Mouse (Mus musculus): ENCODE measurements around the gene Rasa3. TPM values are rescaled to one million over a fixed set of nuclear protein-coding genes. Genes with fewer than 3 reads are reported as not detected.

Rasa3 gene
- polyA plus RNA-seq, 1 experiment from 2014 or later = 45.6 TPM

- H3K27me3 ChIP-seq = peaks cover 8% of the 10 kb centered on the region; the same call in 1 of the 2 replicates
- no peaks in the 10 kb centered on the region for H3K36me3 ChIP-seq
- 36% methylated on average over 8 of the region's 8 CpGs for WGBS
- H3K4me1 ChIP-seq = peaks cover 37% of the 10 kb centered on the region
- ATAC-seq (ENCODE audit: borderline replicate concordance, extremely low read depth, low FRiP score, low TSS enrichment) = no peak
- no peak overlapping the region for H3K9ac ChIP-seq
- H3K4me2 ChIP-seq = peak overlapping the region; percentile 92
- H3K27ac ChIP-seq = no peak overlapping the region
- H3K9me3 ChIP-seq = no peaks in the 10 kb centered on the region
- H3K4me3 ChIP-seq = peak overlapping the region; percentile 73
Observed at GRCm38 (mm10) chr8:13678182-13678581, 779 bp upstream of the Rasa3 start.

DNA sequence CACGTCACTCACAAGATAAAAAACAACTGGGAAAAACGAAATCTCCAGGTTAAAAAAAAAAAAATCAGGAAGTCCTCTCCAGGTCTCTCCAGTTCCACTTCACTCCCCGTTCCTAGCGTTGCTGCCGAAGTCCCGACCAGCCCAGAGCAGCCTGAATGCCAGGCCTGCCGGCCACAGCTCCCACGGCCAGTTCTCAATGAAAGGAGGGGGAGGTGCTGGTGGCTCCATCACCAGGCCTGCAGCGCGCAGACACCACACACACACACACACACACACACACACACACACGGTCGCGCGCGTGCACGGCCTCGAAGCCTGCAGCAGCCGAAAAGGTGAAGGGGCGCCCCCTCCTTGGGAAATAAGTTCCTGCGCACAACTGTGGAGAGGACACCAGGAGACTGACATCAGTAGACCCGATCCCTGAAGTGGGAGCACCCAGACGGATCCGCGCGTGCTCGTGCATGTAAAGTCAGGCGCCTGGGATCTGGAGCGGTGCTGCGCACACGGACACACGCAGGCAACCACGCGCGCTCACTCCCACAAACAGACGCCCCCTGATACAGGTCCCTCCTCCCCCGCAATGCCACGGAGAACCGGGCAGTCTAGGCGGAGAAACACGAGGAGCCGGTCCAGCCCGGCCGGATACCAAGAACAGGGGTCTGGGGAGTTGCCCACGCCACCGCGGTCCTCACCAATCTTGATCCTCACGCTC lies 546 bp downstream of the Rasa3 start:
- Histone ChIP-seq H3K36me3 (no peaks in the 10 kb centered on the region), H3K4me3 (peak overlapping the region; percentile 73), H3K4me1 (peaks cover 43% of the 10 kb centered on the region), H3K9ac (peak overlapping the region; percentile 77), H3K9me3 (no peaks in the 10 kb centered on the region), H3K4me2 (peak overlapping the region; percentile 92), H3K27ac (peak overlapping the region; percentile 92), H3K27me3 (peaks cover 8% of the 10 kb centered on the region; the same call in 1 of the 2 replicates)
- under 1% methylated on average over 46 of the region's 47 CpGs for WGBS
- ATAC-seq (ENCODE audit: borderline replicate concordance, extremely low read depth, low FRiP score, low TSS enrichment) = peak; percentile 40

DNA sequence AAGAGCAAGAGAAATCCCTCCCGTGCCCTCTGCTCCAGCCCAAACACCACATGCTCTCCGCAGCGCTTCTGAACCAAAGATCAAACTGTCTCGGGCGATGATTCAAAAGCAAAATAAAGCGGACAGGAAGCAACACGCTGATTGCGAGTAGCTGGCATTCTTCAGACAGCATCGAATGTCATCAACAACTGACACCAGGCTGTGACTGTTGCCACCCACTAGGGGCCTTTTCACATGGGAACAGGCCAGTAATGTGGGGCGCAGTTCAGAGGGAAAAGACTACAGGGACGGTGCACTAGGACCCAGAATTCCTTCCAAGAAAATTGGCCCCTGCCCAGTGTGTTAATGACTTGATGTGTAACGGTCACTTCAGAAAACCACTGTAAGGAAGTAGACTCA lies 1.1 kb downstream of the Rasa3 start:
- Histone ChIP-seq H3K27me3 (peaks cover 8% of the 10 kb centered on the region; the same call in 1 of the 2 replicates), H3K27ac (peak overlapping the region; percentile 92), H3K36me3 (no peaks in the 10 kb centered on the region), H3K9ac (peak overlapping the region; percentile 77), H3K4me2 (peak overlapping the region; percentile 92), H3K9me3 (no peaks in the 10 kb centered on the region), H3K4me1 (peaks cover 48% of the 10 kb centered on the region), H3K4me3 (peak overlapping the region; percentile 73)
- ATAC-seq (ENCODE audit: borderline replicate concordance, extremely low read depth, low FRiP score, low TSS enrichment) = peak; percentile 59
- under 1% methylated on average over 12 of the region's 12 CpGs for WGBS

- no peaks in the 10 kb centered on the region for H3K36me3 ChIP-seq
Observed at GRCm38 (mm10) chr8:13675524-13675923, 1.9 kb downstream of the Rasa3 start.

DNA sequence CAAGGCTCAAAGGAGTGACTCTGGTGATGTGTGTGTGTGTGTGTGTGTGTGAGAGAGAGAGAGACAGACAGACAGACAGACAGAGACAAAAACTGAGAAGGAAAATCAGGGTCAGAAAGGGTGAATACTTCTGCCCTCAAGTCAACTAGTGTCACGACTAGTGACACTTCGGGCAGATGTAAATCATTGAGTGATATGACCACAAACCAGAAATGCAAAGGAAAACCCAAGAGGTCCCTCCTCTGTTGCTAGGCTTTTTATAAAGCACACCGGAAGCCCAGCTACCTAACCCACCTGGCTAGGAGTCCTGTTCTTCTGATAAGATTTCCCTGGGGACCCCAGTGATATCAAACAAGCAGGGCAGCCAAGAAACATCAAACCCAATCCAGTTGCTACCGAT lies 2.3 kb downstream of the Rasa3 start:
- Histone ChIP-seq H3K4me2 (peak overlapping the region; percentile 92), H3K9ac (peak overlapping the region; percentile 77), H3K27ac (peak overlapping the region; percentile 92), H3K36me3 (no peaks in the 10 kb centered on the region), H3K4me3 (peak overlapping the region; percentile 73), H3K4me1 (peaks cover 53% of the 10 kb centered on the region), H3K27me3 (peaks cover 8% of the 10 kb centered on the region; the same call in 1 of the 2 replicates), H3K9me3 (no peaks in the 10 kb centered on the region)
- no peak for ATAC-seq (ENCODE audit: borderline replicate concordance, extremely low read depth, low FRiP score, low TSS enrichment)
- 35% methylated on average over 4 of the region's 4 CpGs for WGBS

More at GRCm38 (mm10) chr8:13675524-13675923, 1.9 kb downstream of the Rasa3 start:
- peaks cover 51% of the 10 kb centered on the region for H3K4me1 ChIP-seq
- H3K27ac ChIP-seq = peak overlapping the region; percentile 92
- peak overlapping the region; percentile 77 for H3K9ac ChIP-seq
- 19% methylated on average over 8 of the region's 8 CpGs for WGBS
- ATAC-seq (ENCODE audit: borderline replicate concordance, extremely low read depth, low FRiP score, low TSS enrichment) = no peak
- peak overlapping the region; percentile 92 for H3K4me2 ChIP-seq
- peak overlapping the region; percentile 73 for H3K4me3 ChIP-seq
- peaks cover 8% of the 10 kb centered on the region; the same call in 1 of the 2 replicates for H3K27me3 ChIP-seq
- H3K9me3 ChIP-seq = no peaks in the 10 kb centered on the region

DNA sequence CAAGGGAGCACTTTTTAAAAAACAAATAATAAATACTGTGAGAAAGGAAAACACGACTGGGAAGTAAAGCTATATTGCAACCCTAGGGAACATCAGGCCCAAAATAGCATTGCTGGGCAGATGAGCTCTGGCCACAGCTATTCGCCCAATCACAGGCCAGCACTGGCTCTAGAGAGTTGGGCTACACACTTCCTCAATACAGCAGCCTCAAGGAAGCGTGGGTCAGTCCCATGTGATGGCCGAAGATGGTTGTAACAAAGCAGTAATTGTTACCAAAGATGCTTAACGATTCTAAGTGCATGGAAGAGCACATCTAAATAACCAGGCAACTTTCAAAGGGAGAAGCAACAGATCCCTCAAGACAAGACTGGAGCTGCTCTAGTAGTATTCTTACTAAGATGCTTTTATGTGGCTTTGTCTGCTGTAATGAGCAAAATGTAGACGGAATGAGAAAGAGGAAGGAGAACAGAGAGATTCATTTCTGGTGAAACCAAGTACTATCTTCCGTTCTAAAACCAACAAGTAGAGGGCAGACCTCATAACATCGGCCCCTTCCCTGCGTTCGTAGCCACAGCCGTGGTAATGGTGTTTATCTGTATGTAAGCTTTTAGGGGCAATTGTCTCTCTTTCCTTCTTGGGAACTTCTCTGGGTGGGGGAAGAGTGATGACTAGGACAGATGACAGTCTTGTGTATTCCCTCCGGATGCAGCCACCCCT lies 3.0 kb downstream of the Rasa3 start:
- H3K4me1 ChIP-seq = peaks cover 59% of the 10 kb centered on the region
- 0 out of 2 replicates have a peak overlapping the region, but pooled peaks have one; percentile 73 for H3K4me3 ChIP-seq
- peak overlapping the region; percentile 38; the same call in 1 of the 2 replicates for H3K27ac ChIP-seq
- H3K36me3 ChIP-seq = no peaks in the 10 kb centered on the region
- WGBS = 44% methylated on average over 12 of the region's 12 CpGs
- H3K9me3 ChIP-seq = no peaks in the 10 kb centered on the region
- H3K9ac ChIP-seq = no peak overlapping the region
- peaks cover 5% of the 10 kb centered on the region; the same call in 1 of the 2 replicates for H3K27me3 ChIP-seq
- ATAC-seq (ENCODE audit: borderline replicate concordance, extremely low read depth, low FRiP score, low TSS enrichment) = no peak
- peak overlapping the region; percentile 92 for H3K4me2 ChIP-seq

DNA sequence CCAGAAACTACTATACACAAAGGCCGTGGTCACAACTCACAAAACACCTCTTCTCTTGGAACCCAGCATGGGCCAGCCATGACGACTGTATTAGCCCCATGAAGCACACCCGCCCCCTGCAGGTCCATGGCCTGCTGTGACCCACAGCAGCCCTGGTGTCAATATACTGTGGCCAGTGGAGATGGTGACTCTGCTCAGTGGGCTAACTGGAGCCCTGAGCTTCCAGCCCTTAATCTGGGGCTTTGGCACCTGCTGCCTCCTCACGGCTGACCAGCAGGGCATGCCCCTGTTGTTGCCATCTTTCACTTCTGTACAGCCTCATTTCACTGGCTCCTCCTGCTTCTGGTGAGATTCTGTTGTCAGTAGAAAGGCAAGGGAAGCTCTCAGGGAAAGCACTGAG lies 4.2 kb downstream of the Rasa3 start:
- peaks cover 71% of the 10 kb centered on the region for H3K4me1 ChIP-seq
- H3K27ac ChIP-seq = peak overlapping the region; percentile 17; the same call in 1 of the 2 replicates
- H3K9ac ChIP-seq = no peak overlapping the region

GRCm38 (mm10) chr8:13671246-13672003 lies 6.0 kb downstream of the Rasa3 start:
- 81% methylated on average over 10 of the region's 10 CpGs for WGBS
- H3K4me3 ChIP-seq = no peak overlapping the region
- no peak for ATAC-seq (ENCODE audit: borderline replicate concordance, extremely low read depth, low FRiP score, low TSS enrichment)
- no peak overlapping the region for H3K27ac ChIP-seq
- H3K4me1 ChIP-seq = peaks cover 81% of the 10 kb centered on the region
- H3K27me3 ChIP-seq = no peaks in the 10 kb centered on the region
- no peaks in the 10 kb centered on the region for H3K36me3 ChIP-seq
- H3K9me3 ChIP-seq = no peaks in the 10 kb centered on the region
- H3K9ac ChIP-seq = no peak overlapping the region
- no peak overlapping the region for H3K4me2 ChIP-seq

More for the DNA sequence above, 4.2 kb downstream of the Rasa3 start:
- H3K4me3 ChIP-seq = no peak overlapping the region
- peak overlapping the region; percentile 17; the same call in 1 of the 2 replicates for H3K4me2 ChIP-seq
- H3K27me3 ChIP-seq = no peaks in the 10 kb centered on the region
- 73% methylated on average over 4 of the region's 4 CpGs for WGBS
- ATAC-seq (ENCODE audit: borderline replicate concordance, extremely low read depth, low FRiP score, low TSS enrichment) = no peak
- H3K9me3 ChIP-seq = no peaks in the 10 kb centered on the region
- H3K36me3 ChIP-seq = no peaks in the 10 kb centered on the region

GRCm38 (mm10) chr8:13670011-13670471 lies 7.4 kb downstream of the Rasa3 start:
- Histone ChIP-seq H3K9me3 (no peaks in the 10 kb centered on the region), H3K27ac (peak overlapping the region; percentile 90), H3K4me3 (no peak overlapping the region), H3K27me3 (no peaks in the 10 kb centered on the region), H3K9ac (no peak overlapping the region), H3K4me1 (peaks cover 82% of the 10 kb centered on the region), H3K36me3 (no peaks in the 10 kb centered on the region), H3K4me2 (no peak overlapping the region)
- ATAC-seq (ENCODE audit: borderline replicate concordance, extremely low read depth, low FRiP score, low TSS enrichment) = no peak
- WGBS = 75% methylated on average over 17 of the region's 17 CpGs

DNA sequence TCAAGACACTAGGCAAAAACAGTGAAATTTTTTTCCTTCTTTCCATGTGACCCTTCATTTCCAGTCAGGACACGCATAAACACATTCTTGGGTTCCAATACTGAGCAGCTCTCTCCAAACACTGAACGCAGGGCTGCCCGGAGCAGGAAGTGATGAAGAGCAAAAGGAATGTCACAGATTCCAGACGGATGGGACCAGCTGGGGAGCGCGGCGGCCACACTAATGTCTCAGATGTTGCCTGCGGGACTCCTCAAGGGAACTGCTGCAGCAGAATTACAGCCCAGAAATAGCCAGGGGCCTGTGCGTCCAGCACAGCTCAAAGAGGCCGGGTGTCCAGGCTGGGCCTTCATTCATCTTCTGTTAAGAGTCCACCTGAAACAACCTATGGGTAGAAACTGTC lies 9.0 kb downstream of the Rasa3 start:
- H3K9me3 ChIP-seq = no peaks in the 10 kb centered on the region
- H3K27ac ChIP-seq = peak overlapping the region; percentile 90
- peak; percentile 82 for ATAC-seq (ENCODE audit: borderline replicate concordance, extremely low read depth, low FRiP score, low TSS enrichment)
- no peak overlapping the region for H3K4me3 ChIP-seq
- WGBS = 15% methylated on average over 10 of the region's 10 CpGs
- H3K4me2 ChIP-seq = peak overlapping the region; percentile 21; the same call in 1 of the 2 replicates
- H3K9ac ChIP-seq = no peak overlapping the region
- H3K27me3 ChIP-seq = no peaks in the 10 kb centered on the region
- H3K4me1 ChIP-seq = peaks cover 70% of the 10 kb centered on the region
- H3K36me3 ChIP-seq = no peaks in the 10 kb centered on the region

DNA sequence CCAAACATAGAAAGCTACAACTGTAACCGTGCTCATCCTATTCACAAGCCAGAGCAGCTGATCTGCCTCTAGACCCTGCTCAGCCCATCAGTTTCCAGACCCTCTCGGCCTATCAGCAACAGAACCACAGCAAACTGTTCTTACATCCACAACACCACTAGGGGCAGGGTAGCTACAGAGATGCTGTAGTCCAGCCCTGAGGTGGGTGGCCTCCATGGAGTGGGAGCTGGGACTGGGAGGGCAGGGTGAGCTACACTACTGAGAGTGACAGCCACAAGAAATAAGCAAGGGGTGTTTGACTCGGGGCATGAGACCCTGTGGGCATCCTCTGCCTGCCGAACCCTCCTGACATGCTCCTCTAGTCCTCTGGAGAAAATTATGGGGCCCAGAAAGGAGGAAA lies 9.5 kb downstream of the Rasa3 start:
- Histone ChIP-seq H3K4me1 (peaks cover 65% of the 10 kb centered on the region), H3K9me3 (no peaks in the 10 kb centered on the region), H3K27ac (peak overlapping the region; percentile 90), H3K9ac (no peak overlapping the region), H3K36me3 (no peaks in the 10 kb centered on the region), H3K4me2 (no peak overlapping the region), H3K4me3 (no peak overlapping the region), H3K27me3 (no peaks in the 10 kb centered on the region)
- 54% methylated on average over 4 of the region's 4 CpGs for WGBS
- peak; percentile 53; the same call in 1 of the 2 replicates for ATAC-seq (ENCODE audit: borderline replicate concordance, extremely low read depth, low FRiP score, low TSS enrichment)

Data from lung, embryonic 15.5 days (tissue).